Mouse (Mus musculus) CH12.LX (cell line): ENCODE data around the gene Kxd1.
A peak's percentile ranks its signal among the peaks of the same experiment; 100 is the strongest.

Source experiments
- CTCF ChIP-seq, 2 experiments: IDR thresholded peaks in 1 of 2; conservative IDR thresholded peaks in 1 of 2; 2 replicates each; pipeline ENCODE4 v1.5.1; 2011 to 2012; ENCODE audit warnings: low read depth in 2 of 2, low read length in 2 of 2, improper control_type of control experiment in 1 of 2, inconsistent platforms in 1 of 2, mild to moderate bottlenecking in 1 of 2, moderate library complexity in 1 of 2
- ELF1 ChIP-seq: IDR thresholded peaks from 2 replicates; pipeline ENCODE4 v1.6.1; 2014; ENCODE audit warnings: low read depth, mild to moderate bottlenecking, inconsistent platforms, low read length, improper control_type of control experiment
- MAX ChIP-seq: IDR thresholded peaks from 2 replicates; pipeline ENCODE4 v1.6.1; 2011; ENCODE audit warnings: low read length, improper control_type of control experiment
- POLR2A ChIP-seq: IDR thresholded peaks from 2 replicates; pipeline ENCODE4 v1.6.1; 2011; ENCODE audit warnings: low read depth, mild to moderate bottlenecking, improper control_type of control experiment, low read length
- TBP ChIP-seq: conservative IDR thresholded peaks from 2 replicates; pipeline ENCODE4 v1.6.1; 2011; ENCODE audit warnings: low read depth, low read length, improper control_type of control experiment
- ZC3H11A ChIP-seq: IDR thresholded peaks from 2 replicates; pipeline ENCODE4 v1.6.1; 2012; ENCODE audit warnings: low read depth, mild to moderate bottlenecking, inconsistent platforms, low read length, improper control_type of control experiment
- ZKSCAN1 ChIP-seq: IDR thresholded peaks from 2 replicates; pipeline ENCODE4 v1.6.1; 2012; ENCODE audit warnings: low read depth, inconsistent platforms, low read length, improper control_type of control experiment, borderline replicate concordance

- TF ChIP-seq POLR2A, result no peak
- TF ChIP-seq MAX, result no peak
- no peak for TF ChIP-seq TBP
- TF ChIP-seq ELF1, result 0 out of 2 replicates have a peak, but pooled peaks have one; percentile 10
- no peak for TF ChIP-seq ZKSCAN1
- no peak for TF ChIP-seq ZC3H11A
- TF ChIP-seq CTCF (conservative IDR thresholded peaks at IDR 0.05 in 1 of 2, IDR thresholded peaks at IDR 0.05 in 1 of 2; ENCODE audit: low read depth in 2 of 2, low read length in 2 of 2), result peak in 1 of 2 experiments; percentile 58; a peak in 2 of 4 replicates
Observed at GRCm38 (mm10) chr8:70560096-70560495, 32.3 kb upstream of the Kxd1 start.
